Mouse (Mus musculus): ENCODE results near the gene Fitm2.

- no peak for TF ChIP-seq USF1 (IDR thresholded peaks at IDR 0.05; ENCODE audit: low read depth)
- no peak for TF ChIP-seq POLR2A (IDR thresholded peaks at IDR 0.05; ENCODE audit: insufficient read length, low read depth)
- TF ChIP-seq E2F4 (IDR thresholded peaks at IDR 0.05; ENCODE audit: insufficient read depth) = no peak
- TF ChIP-seq MAX (IDR thresholded peaks at IDR 0.05; ENCODE audit: low read depth) = no peak
- no peak for TF ChIP-seq MYOG (IDR thresholded peaks at IDR 0.05; ENCODE audit: control insufficient read depth in 1 of 3, insufficient read depth in 1 of 3, insufficient read length in 2 of 3, low read depth in 2 of 3)
- TF ChIP-seq POLR2AphosphoS2 (IDR thresholded peaks at IDR 0.05; ENCODE audit: insufficient read length, low read depth) = no peak
- no peak for TF ChIP-seq CEBPB (IDR thresholded peaks at IDR 0.05; ENCODE audit: insufficient read depth, poor library complexity, severe bottlenecking)
- TF ChIP-seq TCF3 (IDR thresholded peaks at IDR 0.05; ENCODE audit: insufficient read length, low read depth) = no peak
- TF ChIP-seq REST (IDR thresholded peaks at IDR 0.05; ENCODE audit: insufficient read depth, insufficient read length) = no peak
- TF ChIP-seq MYOD1 (IDR thresholded peaks at IDR 0.05; ENCODE audit: control insufficient read depth in 1 of 3, insufficient read length in 2 of 3, low read depth in 2 of 3) = no peak
Measured at GRCm38 (mm10) chr2:163469711-163470110, 2.7 kb downstream of the Fitm2 start.

Measured in myocyte (in vitro differentiated cells).